Mouse (Mus musculus) small intestine, adult 2 months (tissue): ENCODE data around the gene Rapgef5.

Source experiments
- CTCF ChIP-seq: fragments of 200-500 bp; IDR thresholded peaks from 2 replicates; pipeline ENCODE4 v1.5.1; 2012; ENCODE audit warnings: low read depth, mild to moderate bottlenecking, control low read depth, inconsistent platforms, low read length, moderate library complexity, mixed read lengths; ENCODE audit not compliant: insufficient replicate concordance, insufficient read length; ENCODE audit errors: extremely low read depth
- POLR2A ChIP-seq: fragments of 200-500 bp; IDR thresholded peaks from 2 replicates; pipeline ENCODE4 v1.6.1; 2012; ENCODE audit warnings: low read depth, mild to moderate bottlenecking, control low read depth, inconsistent platforms, low read length, moderate library complexity

GRCm38 (mm10) chr12:117524311-117525013, 8.2 kb downstream of the Rapgef5 start:
- TF ChIP-seq CTCF, result no peak
- no peak for TF ChIP-seq POLR2A
